Mouse (Mus musculus) spleen, adult 2 months (tissue): ENCODE results near the gene Zdhhc16.

Experiments used
- CTCF ChIP-seq: fragments of 200-500 bp; IDR thresholded peaks from 2 replicates; pipeline ENCODE4 v1.5.1; 2011; ENCODE audit warnings: mild to moderate bottlenecking, inconsistent platforms; ENCODE audit not compliant: insufficient read depth, insufficient read length, insufficient replicate concordance; ENCODE audit errors: extremely low read depth
- POLR2A ChIP-seq: fragments of 200-500 bp; IDR thresholded peaks from 2 replicates; pipeline ENCODE4 v1.6.1; 2011; ENCODE audit warnings: low read depth, low read length, inconsistent platforms

GRCm38 (mm10) chr19:41920412-41921067 lies 12.7 kb upstream of the Zdhhc16 start:
- no peak for TF ChIP-seq POLR2A
- no peak for TF ChIP-seq CTCF
